Mouse (Mus musculus): ENCODE results near the gene Nek5. TPM values are rescaled to one million over a fixed set of nuclear protein-coding genes. Genes with fewer than 3 reads are reported as not detected.
A peak's percentile ranks its signal among the peaks of the same experiment; 100 is the strongest.

Nek5 gene
- polyA plus RNA-seq, 1 experiment from 2014 or later, result 0.26 TPM

DNA sequence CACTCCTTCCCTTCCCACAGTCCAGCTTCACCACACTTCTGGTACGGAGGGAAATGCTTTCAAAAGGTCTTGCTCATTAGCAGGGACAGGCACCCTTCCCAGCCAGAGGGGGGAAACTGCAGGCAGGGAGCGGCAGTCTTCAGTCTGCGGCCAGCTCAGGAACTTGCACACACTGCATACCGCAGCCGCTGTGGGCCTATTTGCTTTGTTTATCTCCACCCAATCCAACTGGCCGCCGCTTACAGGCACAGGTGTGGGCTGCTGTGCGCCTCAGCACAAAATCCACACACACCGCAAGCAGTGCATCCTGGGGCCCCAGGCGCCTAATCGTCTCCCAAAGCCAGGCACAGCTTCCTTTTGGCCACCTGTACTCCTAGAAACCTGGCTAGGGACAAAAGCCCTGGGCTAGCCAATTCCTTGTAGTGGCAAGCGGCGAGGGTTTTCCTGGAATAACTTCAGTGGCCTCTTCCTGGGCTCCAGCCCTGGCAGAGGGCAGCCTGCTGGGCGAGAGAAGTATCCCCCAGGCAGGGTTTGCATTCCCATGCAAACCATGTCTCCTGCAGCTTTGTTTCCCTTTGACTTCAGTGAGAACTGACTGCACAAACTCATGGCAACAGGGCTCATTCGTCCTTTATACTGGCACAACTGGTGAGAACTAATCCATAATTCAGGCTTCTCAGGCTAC lies 85.2 kb downstream of the Nek5 start:
- H3K27me3 ChIP-seq (replicated peaks), result no peaks in the 10 kb centered on the region
- H3K9ac ChIP-seq, result no peak overlapping the region
- peak; percentile 89 for ATAC-seq
- H3K4me3 ChIP-seq (replicated peaks), result peak overlapping the region; percentile 27
- H3K4me1 ChIP-seq (replicated peaks), result peaks cover 12% of the 10 kb centered on the region; the same call in 1 of the 2 replicates
- 16% methylated on average over 15 of the region's 15 CpGs for WGBS
- H3K9me3 ChIP-seq, result no peaks in the 10 kb centered on the region
- H3K4me2 ChIP-seq (replicated peaks), result peak overlapping the region; percentile 56
- peak overlapping the region; percentile 68 for H3K27ac ChIP-seq
- H3K36me3 ChIP-seq, result no peaks in the 10 kb centered on the region

DNA sequence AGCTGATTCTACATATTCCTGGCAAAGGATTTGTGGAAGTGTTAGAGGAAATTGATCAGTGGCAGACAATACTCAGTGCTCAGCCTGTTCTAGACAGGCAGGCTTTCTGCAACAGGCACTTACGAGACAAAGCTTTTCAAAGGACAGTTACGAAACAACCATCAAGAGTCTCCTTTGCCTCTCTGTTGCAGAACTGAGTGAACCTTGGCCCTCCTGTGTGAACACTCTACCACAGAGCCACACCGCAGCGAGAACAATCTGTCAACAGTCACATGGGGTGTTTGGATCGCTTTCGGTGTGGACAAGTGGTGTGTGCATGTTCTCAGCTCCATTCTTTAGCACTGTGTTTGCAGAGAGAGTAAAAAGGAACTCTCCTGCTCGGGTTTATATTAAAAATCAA lies 87.8 kb downstream of the Nek5 start:
- 51% methylated on average over 7 of the region's 7 CpGs for WGBS
- 0 out of 2 replicates have a peak overlapping the region, but pooled peaks have one; percentile 22 for H3K27ac ChIP-seq

DNA sequence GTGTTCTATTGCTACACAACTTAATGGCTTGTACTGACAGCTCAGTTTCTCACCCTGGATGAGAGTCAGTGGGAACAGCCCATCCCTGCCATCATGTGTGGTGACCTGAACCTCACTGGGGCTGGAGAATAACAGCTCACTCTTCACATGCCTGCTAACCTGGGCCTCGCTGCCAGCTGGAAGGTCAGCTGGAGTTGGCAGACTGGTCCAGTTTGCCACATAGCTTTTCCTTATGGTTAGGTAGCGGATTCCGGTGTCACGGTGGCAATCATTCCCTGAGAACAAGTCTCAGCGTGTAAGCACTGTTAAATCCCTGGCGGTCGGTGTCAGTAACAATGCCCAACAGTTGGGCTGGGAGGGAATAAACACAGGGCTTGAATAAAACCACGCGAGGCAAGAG lies 88.7 kb downstream of the Nek5 start:
- Histone ChIP-seq H3K4me1 (replicated peaks) (peaks cover 6% of the 10 kb centered on the region; the same call in 1 of the 2 replicates), H3K4me2 (replicated peaks) (no peak overlapping the region), H3K9ac (no peak overlapping the region), H3K36me3 (no peaks in the 10 kb centered on the region), H3K27ac (no peak overlapping the region), H3K27me3 (replicated peaks) (no peaks in the 10 kb centered on the region), H3K9me3 (no peaks in the 10 kb centered on the region), H3K4me3 (replicated peaks) (no peak overlapping the region)
- 92% methylated on average over 9 of the region's 9 CpGs for WGBS
- ATAC-seq, result no peak

More for the DNA sequence above, 87.8 kb downstream of the Nek5 start:
- Histone ChIP-seq H3K4me2 (replicated peaks) (no peak overlapping the region), H3K9ac (no peak overlapping the region), H3K9me3 (no peaks in the 10 kb centered on the region), H3K36me3 (no peaks in the 10 kb centered on the region), H3K27me3 (replicated peaks) (no peaks in the 10 kb centered on the region), H3K4me1 (replicated peaks) (peaks cover 6% of the 10 kb centered on the region; the same call in 1 of the 2 replicates), H3K4me3 (replicated peaks) (no peak overlapping the region)
- ATAC-seq, result peak; percentile 79

GRCm38 (mm10) chr8:22030990-22031389 lies 93.9 kb downstream of the Nek5 start:
- Histone ChIP-seq H3K4me3 (replicated peaks) (no peak overlapping the region), H3K4me2 (replicated peaks) (no peak overlapping the region), H3K27me3 (replicated peaks) (no peaks in the 10 kb centered on the region), H3K27ac (no peak overlapping the region), H3K36me3 (0 out of 2 replicates have a peak, but pooled peaks cover 3% of the 10 kb centered on the region), H3K4me1 (replicated peaks) (no peaks in the 10 kb centered on the region), H3K9me3 (no peaks in the 10 kb centered on the region), H3K9ac (no peak overlapping the region)
- no peak for ATAC-seq
- 78% methylated on average over 3 of the region's 3 CpGs for WGBS

- no peaks in the 10 kb centered on the region for H3K9me3 ChIP-seq
- no peaks in the 10 kb centered on the region for H3K27me3 ChIP-seq (replicated peaks)
- H3K36me3 ChIP-seq, result 0 out of 2 replicates have a peak, but pooled peaks cover 3% of the 10 kb centered on the region
- no peak for ATAC-seq
- no peak overlapping the region for H3K9ac ChIP-seq
- no peak overlapping the region for H3K4me2 ChIP-seq (replicated peaks)
- H3K4me3 ChIP-seq (replicated peaks), result no peak overlapping the region
- no peaks in the 10 kb centered on the region for H3K4me1 ChIP-seq (replicated peaks)
- H3K27ac ChIP-seq, result no peak overlapping the region
- 91% methylated on average over 3 of the region's 3 CpGs for WGBS
These were observed 95.9 kb downstream of the Nek5 start for GRCm38 (mm10) chr8:22028973-22029372.

GRCm38 (mm10) chr8:22025241-22025640 lies 99.6 kb downstream of the Nek5 start:
- no peak overlapping the region for H3K4me2 ChIP-seq (replicated peaks)
- H3K27ac ChIP-seq, result no peak overlapping the region
- H3K27me3 ChIP-seq (replicated peaks), result no peaks in the 10 kb centered on the region
- no peaks in the 10 kb centered on the region for H3K9me3 ChIP-seq
- H3K4me3 ChIP-seq (replicated peaks), result no peak overlapping the region
- H3K36me3 ChIP-seq, result 0 out of 2 replicates have a peak, but pooled peaks cover 3% of the 10 kb centered on the region
- WGBS, result 49% methylated on average over 4 of the region's 4 CpGs
- no peaks in the 10 kb centered on the region for H3K4me1 ChIP-seq (replicated peaks)
- peak; percentile 70; the same call in 1 of the 2 replicates for ATAC-seq
- H3K9ac ChIP-seq, result no peak overlapping the region

Other genes starting within 250 kb of the Nek5 start
- gene Defb9, start 239.6 kb downstream of the Nek5 start, polyA plus RNA-seq (2015; fragmentation: Nextera tagmentation; extraction: Ambion mirVana), result not detected in 2 replicates
- not detected in 2 replicates for gene Defb11, start 218.6 kb downstream of the Nek5 start, polyA plus RNA-seq (2015; fragmentation: Nextera tagmentation; extraction: Ambion mirVana)
- gene Defb15, start 192.3 kb downstream of the Nek5 start, polyA plus RNA-seq (2015; fragmentation: Nextera tagmentation; extraction: Ambion mirVana), result not detected in 2 replicates
- gene Defb35, start 186.7 kb downstream of the Nek5 start, polyA plus RNA-seq (2015; fragmentation: Nextera tagmentation; extraction: Ambion mirVana), result not detected in 2 replicates
- not detected in 2 replicates for gene Defb13, start 178.3 kb downstream of the Nek5 start, polyA plus RNA-seq (2015; fragmentation: Nextera tagmentation; extraction: Ambion mirVana)
- gene Fam90a1a, start 166.3 kb downstream of the Nek5 start, polyA plus RNA-seq (2015; fragmentation: Nextera tagmentation; extraction: Ambion mirVana), result not detected in 2 replicates
- gene Ccdc70, start 155.3 kb downstream of the Nek5 start, polyA plus RNA-seq (2015; fragmentation: Nextera tagmentation; extraction: Ambion mirVana), result not detected in 2 replicates
- 4.5 and 5.9 TPM in 2 replicates for gene Atp7b, start 64.7 kb downstream of the Nek5 start, polyA plus RNA-seq (2015; fragmentation: Nextera tagmentation; extraction: Ambion mirVana)
- gene Alg11, start 64.3 kb downstream of the Nek5 start, polyA plus RNA-seq (2015; fragmentation: Nextera tagmentation; extraction: Ambion mirVana), result 29.6 and 30.6 TPM in 2 replicates
- gene Nek3, start 41.4 kb upstream of the Nek5 start, polyA plus RNA-seq (2015; fragmentation: Nextera tagmentation; extraction: Ambion mirVana), result 4.6 and 5.0 TPM in 2 replicates
- gene Ckap2, start 60.8 kb upstream of the Nek5 start, polyA plus RNA-seq (2015; fragmentation: Nextera tagmentation; extraction: Ambion mirVana), result 34.0 and 40.7 TPM in 2 replicates
- gene Vps36, start 67.8 kb upstream of the Nek5 start, polyA plus RNA-seq (2015; fragmentation: Nextera tagmentation; extraction: Ambion mirVana), result 34.6 and 37.1 TPM in 2 replicates
- gene Thsd1, start 102.3 kb upstream of the Nek5 start, polyA plus RNA-seq (2015; fragmentation: Nextera tagmentation; extraction: Ambion mirVana), result 7.9 and 8.2 TPM in 2 replicates
- gene Tpte, start 158.4 kb upstream of the Nek5 start, polyA plus RNA-seq (2015; fragmentation: Nextera tagmentation; extraction: Ambion mirVana), result not detected in 2 replicates